Mouse (Mus musculus) CH12.LX (cell line): ENCODE results near the gene Pink1. TPM values are rescaled to one million over a fixed set of nuclear protein-coding genes. Genes with fewer than 3 reads are reported as not detected.
"Not testable (repeated sequence)": the region's sequence is repeated elsewhere in the genome, so short reads cannot be mapped to it uniquely, and the experiment has no call there.

Experiments used
- DNase-seq: peaks from one replicate; pipeline ENCODE4 v3.0.0-alpha.2; 2013; ENCODE audit errors: extremely low read depth
- H3K27ac ChIP-seq: 2 replicates; pipeline ENCODE4 v1.5.1; 2012; ENCODE audit warnings: low read depth, mild to moderate bottlenecking, control low read depth, moderate library complexity; ENCODE audit not compliant: insufficient read depth
- H3K27me3 ChIP-seq: replicated peaks from 2 replicates; pipeline ENCODE3; 2012; ENCODE audit warnings: inconsistent platforms
- H3K36me3 ChIP-seq, 2 experiments: replicated peaks in 1 of 2; 2 replicates each; pipeline versions ENCODE3 to v1.6.1; 2012; ENCODE audit warnings: inconsistent platforms in 1 of 2, low read length in 1 of 2, mild to moderate bottlenecking in 1 of 2, mixed read lengths in 1 of 2, moderate library complexity in 1 of 2; ENCODE audit not compliant: control insufficient read depth in 1 of 2, insufficient read depth in 1 of 2
- H3K4me1 ChIP-seq, 2 experiments: 2 replicates each; pipeline ENCODE4 v1.6.1; 2012; ENCODE audit warnings: inconsistent platforms in 1 of 2, moderate library complexity in 1 of 2; ENCODE audit not compliant: insufficient read depth in 2 of 2, control insufficient read depth in 1 of 2
- H3K4me2 ChIP-seq: 2 replicates; pipeline ENCODE4 v1.6.1; 2012; ENCODE audit warnings: low read depth, mild to moderate bottlenecking, control low read depth; ENCODE audit not compliant: poor library complexity, insufficient read depth, severe bottlenecking
- H3K4me3 ChIP-seq, 3 experiments: fragments of 150-350 bp in 1 of 3; sonication (generic) in 1 of 3; replicated peaks in 1 of 3; 2 replicates each; pipeline versions ENCODE3 to v1.5.1; 2011 to 2012; ENCODE audit warnings: low read depth in 2 of 3, low read length in 2 of 3, mild to moderate bottlenecking in 2 of 3, moderate library complexity in 2 of 3, control low read depth in 1 of 3, improper control_type of control experiment in 1 of 3, inconsistent platforms in 1 of 3, mixed read lengths in 1 of 3; ENCODE audit not compliant: poor library complexity in 1 of 3
- H3K79me2 ChIP-seq: replicated peaks from 2 replicates; pipeline ENCODE4 v1.6.1; 2012; ENCODE audit warnings: mild to moderate bottlenecking, moderate library complexity; ENCODE audit not compliant: control insufficient read depth, poor library complexity, insufficient read depth, severe bottlenecking; ENCODE audit errors: extremely low read depth
- H3K9ac ChIP-seq: 2 replicates; pipeline ENCODE4 v1.6.1; 2012; ENCODE audit warnings: low read depth, mild to moderate bottlenecking, control low read depth, moderate library complexity; ENCODE audit not compliant: insufficient read depth
- H3K9me3 ChIP-seq: replicated peaks from 2 replicates; pipeline ENCODE3; 2012; ENCODE audit warnings: low read length, inconsistent platforms, mixed read lengths
- BHLHE40 ChIP-seq: IDR thresholded peaks from 2 replicates; pipeline ENCODE4 v1.6.1; 2011; ENCODE audit warnings: mild to moderate bottlenecking, low read depth, low read length, improper control_type of control experiment
- E2F4 ChIP-seq: IDR thresholded peaks from 2 replicates; pipeline ENCODE4 v1.6.1; 2011; ENCODE audit warnings: low read depth, low read length, improper control_type of control experiment; ENCODE audit not compliant: insufficient replicate concordance
- ETS1 ChIP-seq: conservative IDR thresholded peaks from 2 replicates; pipeline ENCODE4 v1.6.1; 2012; ENCODE audit warnings: low read depth, mild to moderate bottlenecking, inconsistent platforms, low read length, improper control_type of control experiment, moderate library complexity
- IRF4 ChIP-seq: IDR thresholded peaks from 2 replicates; pipeline ENCODE4 v1.6.1; 2014; ENCODE audit warnings: low read depth, mild to moderate bottlenecking, inconsistent platforms, low read length, improper control_type of control experiment
- KAT2A ChIP-seq: IDR thresholded peaks from 2 replicates; pipeline ENCODE4 v1.6.1; 2012; ENCODE audit warnings: low read length, improper control_type of control experiment, inconsistent platforms; ENCODE audit not compliant: insufficient replicate concordance
- MAZ ChIP-seq: IDR thresholded peaks from 2 replicates; pipeline ENCODE4 v1.6.1; 2012; ENCODE audit warnings: low read depth, mild to moderate bottlenecking, inconsistent platforms, low read length, improper control_type of control experiment, moderate library complexity
- NRF1 ChIP-seq: IDR thresholded peaks from 2 replicates; pipeline ENCODE4 v1.6.1; 2014; ENCODE audit warnings: low read depth, mild to moderate bottlenecking, inconsistent platforms, low read length, improper control_type of control experiment, moderate library complexity
- POLR2A ChIP-seq: IDR thresholded peaks from 2 replicates; pipeline ENCODE4 v1.6.1; 2011; ENCODE audit warnings: low read depth, mild to moderate bottlenecking, improper control_type of control experiment, low read length
- POLR2AphosphoS2 ChIP-seq: IDR thresholded peaks from 2 replicates; pipeline ENCODE4 v1.6.1; 2011; ENCODE audit warnings: low read depth, low read length, improper control_type of control experiment
- RAD21 ChIP-seq: IDR thresholded peaks from 2 replicates; pipeline ENCODE4 v1.6.1; 2011; ENCODE audit warnings: low read depth, mild to moderate bottlenecking, low read length, improper control_type of control experiment, moderate library complexity
- SMC3 ChIP-seq: IDR thresholded peaks from 2 replicates; pipeline ENCODE4 v1.6.1; 2011; ENCODE audit warnings: low read depth, low read length, improper control_type of control experiment
- TCF12 ChIP-seq: IDR thresholded peaks from 2 replicates; pipeline ENCODE4 v1.6.1; 2014; ENCODE audit warnings: low read depth, mild to moderate bottlenecking, inconsistent platforms, low read length, improper control_type of control experiment
- USF1 ChIP-seq: IDR thresholded peaks from 2 replicates; pipeline ENCODE4 v1.6.1; 2014; ENCODE audit warnings: low read depth, mild to moderate bottlenecking, inconsistent platforms, low read length, improper control_type of control experiment
- ZC3H11A ChIP-seq: IDR thresholded peaks from 2 replicates; pipeline ENCODE4 v1.6.1; 2012; ENCODE audit warnings: low read depth, mild to moderate bottlenecking, inconsistent platforms, low read length, improper control_type of control experiment
- dilution Hi-C: fragments of 300-500 bp; cut with MboI; formaldehyde crosslinking; loops from 2 replicates; pipeline ENCODE4 v1.14.3; 2020; ENCODE audit warnings: low sequenced_read_pairs; ENCODE audit not compliant: extremely low pct_unique_long_range_greater_than_20kb, extremely low pct_ligation_motif_present
- in situ Hi-C: fragments of 300-500 bp; cut with MboI; formaldehyde crosslinking; loops from 3 replicates; pipeline ENCODE4 v1.14.3; 2019; ENCODE audit warnings: low sequenced_read_pairs, low pct_ligation_motif_present, low pct_unique_long_range_greater_than_20kb, mixed read lengths
- polyA plus RNA-seq: library from polyadenylated mRNA; unstranded; fragments of >175 nt; gene quantifications from 2 replicates; pipeline ENCODE4 v1.2.1, GENCODE M21; 2012; ENCODE audit warnings: low read depth; ENCODE audit not compliant: insufficient read length
- total RNA-seq, 2 experiments: library from RNA; depleted of rRNA; stranded (reverse); fragments of 300-350 nt in 1 of 2; fragments of >200 nt in 1 of 2; gene quantifications; 2 replicates each; pipeline ENCODE4 v1.2.3; 2012 to 2014

Gene Pink1
- total and polyA plus RNA-seq, 3 experiments = 7.1 to 10.8 (median 7.2) TPM

DNA sequence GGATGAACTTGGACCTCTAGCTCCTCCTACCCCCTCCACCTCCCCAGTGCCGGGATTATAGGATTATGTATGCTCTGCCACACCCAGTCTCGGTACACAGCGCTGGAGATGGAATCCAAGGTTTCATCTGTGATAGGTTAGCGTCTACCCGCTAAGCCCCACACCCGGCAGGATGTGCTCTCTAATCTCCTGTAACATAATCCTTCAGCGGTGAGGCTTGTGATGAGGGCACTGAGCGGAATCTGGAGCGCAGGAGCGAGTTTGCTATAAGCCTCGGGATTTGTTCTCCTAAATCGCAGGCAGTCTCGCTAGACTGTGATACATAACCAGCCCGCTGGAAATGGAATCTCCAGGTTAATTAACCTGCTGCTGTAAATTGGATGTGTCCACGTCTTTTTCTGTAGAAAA lies 4.2 kb upstream of the Pink1 start:
- H3K4me2 ChIP-seq = no peak overlapping the region
- H3K9ac ChIP-seq = no peak overlapping the region
- dilution Hi-C loops (no loop called here), in situ Hi-C loops (no loop called here)
- H3K27me3 ChIP-seq = peaks cover 63% of the 10 kb centered on the region
- H3K4me1 ChIP-seq = peaks cover 0 to 6% of the 10 kb centered on the region in 2 experiments; a peak in 2 of 4 replicates
- no peak for DNase-seq
- H3K36me3 ChIP-seq = no peaks in the 10 kb centered on the region
- peaks cover 18% of the 10 kb centered on the region for H3K9me3 ChIP-seq
- H3K27ac ChIP-seq = no peak overlapping the region
- TF ChIP-seq TCF12 (no peak), BHLHE40 (no peak), POLR2AphosphoS2 (no peak), USF1 (no peak), E2F4 (no peak), POLR2A (no peak), MAZ (no peak), NRF1 (no peak), IRF4 (no peak), ETS1 (no peak)
- no peak overlapping the region for H3K4me3 ChIP-seq
- no peaks in the 10 kb centered on the region for H3K79me2 ChIP-seq

DNA sequence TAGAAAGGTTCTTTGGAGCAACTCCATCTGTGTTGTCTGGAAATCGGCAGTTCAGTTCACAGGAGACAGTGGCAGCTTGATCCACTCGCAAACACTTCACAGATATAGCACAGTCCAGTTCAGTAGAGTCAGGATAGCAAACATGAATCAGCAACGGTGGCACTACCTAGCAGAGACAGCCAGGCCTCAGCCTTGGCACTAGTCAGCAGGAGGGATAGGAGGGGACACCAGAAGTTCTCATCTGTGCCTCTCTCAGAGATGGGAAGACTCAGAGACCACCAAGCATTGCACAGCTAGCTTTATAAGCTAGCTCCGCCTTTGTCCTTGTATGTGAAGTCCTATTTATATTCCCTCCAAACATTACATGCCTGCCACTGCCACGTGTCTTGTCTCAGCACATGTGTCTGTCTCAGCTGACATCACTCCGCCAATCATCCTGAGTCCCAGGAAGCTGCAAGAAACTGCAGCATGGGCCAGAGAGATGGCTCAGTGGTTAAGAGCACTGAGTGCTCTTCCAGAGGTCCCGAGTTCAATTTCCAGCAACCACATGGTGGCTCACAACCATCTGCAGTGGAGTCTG lies 1.9 kb upstream of the Pink1 start:
- Histone ChIP-seq H3K9ac (no peak overlapping the region), H3K4me2 (no peak overlapping the region), H3K4me3 (no peak overlapping the region), H3K36me3 (no peaks in the 10 kb centered on the region), H3K27me3 (peaks cover 44% of the 10 kb centered on the region), H3K27ac (no peak overlapping the region), H3K4me1 (peaks cover 0 to 6% of the 10 kb centered on the region in 2 experiments; a peak in 2 of 4 replicates), H3K79me2 (no peaks in the 10 kb centered on the region), H3K9me3 (peaks cover 12% of the 10 kb centered on the region)
- dilution Hi-C loops (no loop called here), in situ Hi-C loops (loop anchor here (10.0 kb wide), 1 partner anchor 47 kb away; no protein-coding TSS in a partner anchor)
- DNase-seq = no peak
- TF ChIP-seq USF1 (no peak), RAD21 (no peak), POLR2AphosphoS2 (no peak), KAT2A (no peak), ZC3H11A (no peak), SMC3 (no peak)

DNA sequence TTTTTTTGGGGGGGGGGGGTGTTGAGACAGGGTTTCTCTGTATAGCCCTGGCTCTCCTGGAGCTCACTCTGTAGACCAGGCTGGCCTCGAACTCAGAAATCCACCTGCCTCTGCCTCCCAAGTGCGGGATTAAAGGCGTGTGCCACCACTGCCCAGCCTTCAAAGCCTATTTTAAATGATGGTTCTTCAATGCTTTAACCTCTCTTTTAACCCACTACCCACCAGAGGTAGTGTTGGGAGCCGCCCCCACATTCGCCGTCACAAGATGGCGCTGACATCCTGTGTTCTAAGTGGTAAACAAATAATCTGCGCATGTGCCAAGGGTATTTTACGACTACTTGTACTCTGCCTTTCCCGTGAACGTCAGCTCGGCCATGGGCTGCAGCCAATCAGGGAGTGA lies 1.0 kb upstream of the Pink1 start:
- H3K36me3 ChIP-seq, H3K4me1 ChIP-seq, H3K79me2 ChIP-seq, H3K4me2 ChIP-seq, H3K27ac ChIP-seq, H3K4me3 ChIP-seq, H3K9ac ChIP-seq, DNase-seq, dilution Hi-C loops: not testable (repeated sequence)
- in situ Hi-C loops = loop anchor here (10.0 kb wide), 1 partner anchor 48 kb away; no protein-coding TSS in a partner anchor
- H3K9me3 ChIP-seq = peaks cover 12% of the 10 kb centered on the region
- H3K27me3 ChIP-seq = peaks cover 35% of the 10 kb centered on the region
